Mouse (Mus musculus): ENCODE results near the gene Pagr1b.

DNA sequence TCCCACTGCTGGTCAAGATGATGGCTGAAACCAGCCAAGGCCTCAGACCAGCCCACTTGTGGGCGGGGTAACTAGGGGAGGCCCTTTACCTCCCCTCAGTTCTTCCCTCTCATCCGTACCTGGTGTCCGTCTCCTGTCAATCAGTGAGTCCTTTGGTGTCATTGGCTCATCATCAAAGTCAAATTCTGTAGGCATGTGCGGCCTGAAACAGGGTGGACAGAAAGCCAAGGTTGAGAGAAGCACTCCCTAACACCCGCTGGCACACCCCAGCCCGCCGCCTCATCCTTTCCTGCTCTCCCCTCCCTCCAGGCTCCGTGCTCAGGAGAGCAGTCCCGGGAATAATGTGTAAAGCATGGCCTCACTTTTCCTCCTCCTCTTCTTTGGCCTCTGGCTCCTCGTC lies 203 bp downstream of the Pagr1b start:
- TF ChIP-seq POLR2A (IDR thresholded peaks at IDR 0.05; ENCODE audit: low read depth, low read length) (no peak), CTCF (IDR thresholded peaks at IDR 0.05; ENCODE audit: extremely low read depth, insufficient read depth, insufficient read length, insufficient replicate concordance) (no peak)
